Mouse (Mus musculus) lung, adult 2 months (tissue): ENCODE measurements at regions not wholly inside any gene's neighbourhood (a gene's known extent, or its start where the extent isn't known, plus 50 kb on each side); places are given as distances from the start of the nearest gene placed in this dataset.
"Not testable (repeated sequence)": the region's sequence is repeated elsewhere in the genome, so short reads cannot be mapped to it uniquely, and the experiment has no call there.

Experiments used
- DNase-seq: peaks from one replicate; pipeline ENCODE4 v3.0.0; 2022
- H3K4me1 ChIP-seq: fragments of 200-500 bp; 2 replicates; pipeline ENCODE4 v1.6.1; 2011; ENCODE audit warnings: low read length; ENCODE audit not compliant: control insufficient read depth, insufficient read depth
- H3K4me3 ChIP-seq: fragments of 200-500 bp; replicated peaks from 2 replicates; pipeline ENCODE3; 2011; ENCODE audit warnings: low read depth, mild to moderate bottlenecking, control low read depth, low read length; ENCODE audit errors: extremely low read depth
- CTCF ChIP-seq: fragments of 200-500 bp; IDR thresholded peaks from 2 replicates; pipeline ENCODE4 v1.5.1; 2011; ENCODE audit warnings: mild to moderate bottlenecking, low read length, control low read depth; ENCODE audit not compliant: insufficient read depth
- POLR2A ChIP-seq: fragments of 200-500 bp; IDR thresholded peaks from 2 replicates; pipeline ENCODE4 v1.6.1; 2011; ENCODE audit warnings: low read depth, mild to moderate bottlenecking, control low read depth, low read length, borderline replicate concordance; ENCODE audit errors: extremely low read depth
- WGBS: fragments of 180-500 bp; shearing (Covaris S2); methylation state at CpG from one replicate; pipeline ENCODE4 v1.1.7; 2018; 5-methylcytosine and 5-hydroxymethylcytosine counted together

- 13% methylated on average over 1 of the region's 1 CpGs for WGBS
- TF ChIP-seq CTCF (no peak), POLR2A (no peak)
- no peak overlapping the region for H3K4me3 ChIP-seq
- H3K4me1 ChIP-seq = no peaks in the 10 kb centered on the region
- DNase-seq = no peak
Measured at GRCm38 (mm10) chr19:18034225-18034624, 196.8 kb upstream of the Pcsk5 start.

- no peak for TF ChIP-seq POLR2A
- no peak for TF ChIP-seq CTCF
- WGBS = 95% methylated on average over 5 of the region's 5 CpGs
- no peak overlapping the region for H3K4me3 ChIP-seq
Measured at GRCm38 (mm10) chr19:18033599-18033998, 196.2 kb upstream of the Pcsk5 start.

GRCm38 (mm10) chr19:18025877-18026276, 188.4 kb upstream of the Pcsk5 start:
- no peak for DNase-seq
- WGBS = 60% methylated on average over 4 of the region's 4 CpGs
- Histone ChIP-seq H3K4me3 (no peak overlapping the region), H3K4me1 (no peaks in the 10 kb centered on the region)
- no peak for TF ChIP-seq CTCF
- no peak for TF ChIP-seq POLR2A

More at GRCm38 (mm10) chr19:18033599-18033998, 196.2 kb upstream of the Pcsk5 start:
- DNase-seq = no peak
- H3K4me1 ChIP-seq = no peaks in the 10 kb centered on the region

GRCm38 (mm10) chr19:18020351-18020750, 182.9 kb upstream of the Pcsk5 start:
- 84% methylated on average over 2 of the region's 2 CpGs for WGBS
- H3K4me3 ChIP-seq = no peak overlapping the region
- TF ChIP-seq CTCF = no peak
- no peak for TF ChIP-seq POLR2A
- no peaks in the 10 kb centered on the region for H3K4me1 ChIP-seq
- no peak for DNase-seq

GRCm38 (mm10) chr19:18015371-18015770, 177.9 kb upstream of the Pcsk5 start:
- no peaks in the 10 kb centered on the region for H3K4me1 ChIP-seq
- DNase-seq = no peak
- WGBS = 59% methylated on average over 1 of the region's 1 CpGs
- no peak for TF ChIP-seq CTCF
- no peak for TF ChIP-seq POLR2A
- H3K4me3 ChIP-seq = no peak overlapping the region

- TF ChIP-seq POLR2A (no peak), CTCF (no peak)
- WGBS = 59% methylated on average over 7 of the region's 7 CpGs
- no peaks in the 10 kb centered on the region for H3K4me1 ChIP-seq
Measured at GRCm38 (mm10) chr19:18012029-18012428, 174.6 kb upstream of the Pcsk5 start.

GRCm38 (mm10) chr19:17997561-17997960, 160.1 kb upstream of the Pcsk5 start:
- no peak for DNase-seq
- H3K4me1 ChIP-seq = no peaks in the 10 kb centered on the region
- H3K4me3 ChIP-seq = no peak overlapping the region
- 77% methylated on average over 3 of the region's 3 CpGs for WGBS
- peak; percentile 46 for TF ChIP-seq CTCF
- TF ChIP-seq POLR2A = no peak

More at GRCm38 (mm10) chr19:18012029-18012428, 174.6 kb upstream of the Pcsk5 start:
- no peak overlapping the region for H3K4me3 ChIP-seq
- no peak for DNase-seq

GRCm38 (mm10) chr19:17983416-17983815, 146.0 kb upstream of the Pcsk5 start:
- H3K4me1 ChIP-seq = no peaks in the 10 kb centered on the region
- no peak overlapping the region for H3K4me3 ChIP-seq
- TF ChIP-seq POLR2A = no peak
- TF ChIP-seq CTCF = no peak
- no peak for DNase-seq
- 97% methylated on average over 1 of the region's 1 CpGs for WGBS

- WGBS = 83% methylated on average over 1 of the region's 1 CpGs
- no peaks in the 10 kb centered on the region for H3K4me1 ChIP-seq
- no peak overlapping the region for H3K4me3 ChIP-seq
- DNase-seq = no peak
- TF ChIP-seq CTCF (no peak), POLR2A (no peak)
Measured at GRCm38 (mm10) chr19:17965566-17965965, 128.1 kb upstream of the Pcsk5 start.

GRCm38 (mm10) chr19:17958440-17958839, 121.0 kb upstream of the Pcsk5 start:
- no peak overlapping the region for H3K4me3 ChIP-seq
- TF ChIP-seq POLR2A (no peak), CTCF (no peak)
- DNase-seq = no peak
- no peaks in the 10 kb centered on the region for H3K4me1 ChIP-seq

- no peaks in the 10 kb centered on the region for H3K4me1 ChIP-seq
- no peak overlapping the region for H3K4me3 ChIP-seq
- TF ChIP-seq CTCF (no peak), POLR2A (no peak)
- DNase-seq = no peak
- WGBS = 79% methylated on average over 4 of the region's 4 CpGs
Measured at GRCm38 (mm10) chr19:17932665-17933064, 95.2 kb upstream of the Pcsk5 start.

GRCm38 (mm10) chr19:17927121-17927520, 89.7 kb upstream of the Pcsk5 start:
- 88% methylated on average over 8 of the region's 8 CpGs for WGBS
- not testable (repeated sequence) for DNase-seq, H3K4me1 ChIP-seq, H3K4me3 ChIP-seq
